15 mouse cellular contexts compared by ENCODE assay signal in genomic region chr2:6647028-6647427, GRCm38 (mm10).
"Had no signal": no experiment of that assay in that cellular context is flagged by ENCODE, and none has a peak within 500 bp of the region (broad histone marks: within the 10 kb centered on the region; RNA-seq: fewer than 3 reads in every experiment).

No protein-coding gene starts in this region.

- H3K9ac ChIP-seq: neural tube, embryonic 15.5 days; stomach, embryonic 15.5 days had no signal

- H3K4me3 ChIP-seq: neural tube, embryonic 15.5 days; stomach, embryonic 15.5 days had no signal

- H3K9me3 ChIP-seq: neural tube, embryonic 15.5 days; stomach, embryonic 15.5 days had no signal

- H3K4me1 ChIP-seq: stomach, embryonic 15.5 days had no signal

- H3K4me2 ChIP-seq: neural tube, embryonic 15.5 days; stomach, embryonic 15.5 days had no signal

- DNase-seq: retina, postnatal 1 day; right cerebral cortex, adult 18-20 months; right cerebral cortex, postnatal 14 days; right cerebral cortex, postnatal 25 days; right cerebral cortex, postnatal 4 days; spleen, adult 18-20 months; thymus, adult 18-20 months; thymus, adult 2 months; thymus, postnatal 14 days; thymus, postnatal 25 days; thymus, postnatal 36 days; thymus, postnatal 4 days had no signal

- H3K36me3 ChIP-seq: neural tube, embryonic 15.5 days; stomach, embryonic 15.5 days had no signal

- H3K27ac ChIP-seq: neural tube, embryonic 15.5 days; stomach, embryonic 15.5 days; stomach, postnatal 0 days had no signal

- H3K27me3 ChIP-seq: neural tube, embryonic 15.5 days; stomach, embryonic 15.5 days had no signal
